Mouse (Mus musculus) liver, embryonic 11.5 days (tissue): Measurements from ENCODE around the gene Naip2. TPM values are rescaled to one million over a fixed set of nuclear protein-coding genes. Genes with fewer than 3 reads are reported as not detected.

Experiments
- polyA plus RNA-seq: library from polyadenylated mRNA; unstranded; fragments of >200 nt; fragmentation: Nextera tagmentation; extraction: Ambion mirVana; gene quantifications from 2 replicates; pipeline ENCODE4 v1.2.1, GENCODE M21; 2014

Gene Naip2
- polyA plus RNA-seq, 1 experiment from 2014 or later: 1.9 TPM

Other genes starting within 250 kb of the Naip2 start
- 31.0 and 33.4 TPM in 2 replicates for gene Mccc2, start 186.5 kb downstream of the Naip2 start, polyA plus RNA-seq
- 22.7 and 27.2 TPM in 2 replicates for gene Bdp1, start 98.0 kb downstream of the Naip2 start, polyA plus RNA-seq
- gene Serf1, start 94.1 kb downstream of the Naip2 start, polyA plus RNA-seq: 63.8 and 66.1 TPM in 2 replicates
- 79.2 and 80.9 TPM in 2 replicates for gene Smn1, start 77.2 kb downstream of the Naip2 start, polyA plus RNA-seq
- gene Naip5, start 44.2 kb upstream of the Naip2 start, polyA plus RNA-seq: 0.53 and 0.94 TPM in 2 replicates
- gene Naip6, start 115.6 kb upstream of the Naip2 start, polyA plus RNA-seq: 0.67 and 0.69 TPM in 2 replicates